Mouse (Mus musculus): ENCODE measurements around the gene Cubn.
A peak's percentile ranks its signal among the peaks of the same experiment; 100 is the strongest.

Cubn gene

GRCm38 (mm10) chr2:13408333-13408732, 83.3 kb downstream of the Cubn start:
- ATAC-seq (ENCODE audit: low TSS enrichment) = no peak

- ATAC-seq (ENCODE audit: low TSS enrichment) = no peak
These were observed 83.9 kb downstream of the Cubn start for GRCm38 (mm10) chr2:13407698-13408097.

GRCm38 (mm10) chr2:13407272-13407671, 84.3 kb downstream of the Cubn start:
- no peak for ATAC-seq (ENCODE audit: low TSS enrichment)

- no peak for ATAC-seq (ENCODE audit: low TSS enrichment)
These were observed 86.5 kb downstream of the Cubn start for GRCm38 (mm10) chr2:13404986-13405678.

- no peak for ATAC-seq (ENCODE audit: low TSS enrichment)
These were observed 90.8 kb downstream of the Cubn start for GRCm38 (mm10) chr2:13400831-13401230.

- no peak for ATAC-seq (ENCODE audit: low TSS enrichment)
These were observed 92.0 kb downstream of the Cubn start for GRCm38 (mm10) chr2:13399480-13400072.

GRCm38 (mm10) chr2:13398955-13399354, 92.7 kb downstream of the Cubn start:
- peak; percentile 57; the same call in 1 of the 2 replicates for ATAC-seq (ENCODE audit: low TSS enrichment)

- ATAC-seq (ENCODE audit: low TSS enrichment) = no peak
These were observed 93.1 kb downstream of the Cubn start for GRCm38 (mm10) chr2:13398551-13398950.

GRCm38 (mm10) chr2:13396124-13396540, 95.5 kb downstream of the Cubn start:
- ATAC-seq (ENCODE audit: low TSS enrichment) = no peak

- ATAC-seq (ENCODE audit: low TSS enrichment) = no peak
These were observed 100.6 kb downstream of the Cubn start for GRCm38 (mm10) chr2:13391018-13391417.

- ATAC-seq (ENCODE audit: low TSS enrichment) = no peak
These were observed 105.0 kb downstream of the Cubn start for GRCm38 (mm10) chr2:13386631-13387030.

- ATAC-seq (ENCODE audit: low TSS enrichment) = no peak
These were observed 105.9 kb downstream of the Cubn start for GRCm38 (mm10) chr2:13385542-13386345.

- no peak for ATAC-seq (ENCODE audit: low TSS enrichment)
These were observed 106.7 kb downstream of the Cubn start for GRCm38 (mm10) chr2:13384775-13385541.

- ATAC-seq (ENCODE audit: low TSS enrichment) = no peak
These were observed 115.4 kb downstream of the Cubn start for GRCm38 (mm10) chr2:13376166-13376565.

- ATAC-seq (ENCODE audit: low TSS enrichment) = no peak
These were observed 118.3 kb downstream of the Cubn start for GRCm38 (mm10) chr2:13373291-13373690.

- ATAC-seq (ENCODE audit: low TSS enrichment) = no peak
These were observed 118.8 kb downstream of the Cubn start for GRCm38 (mm10) chr2:13372825-13373224.

- ATAC-seq (ENCODE audit: low TSS enrichment) = no peak
These were observed 119.3 kb downstream of the Cubn start for GRCm38 (mm10) chr2:13372256-13372824.

- ATAC-seq (ENCODE audit: low TSS enrichment) = no peak
These were observed 119.8 kb downstream of the Cubn start for GRCm38 (mm10) chr2:13371797-13372170.

- ATAC-seq (ENCODE audit: low TSS enrichment) = no peak
These were observed 120.4 kb downstream of the Cubn start for GRCm38 (mm10) chr2:13371072-13371796.

GRCm38 (mm10) chr2:13370556-13370955, 121.1 kb downstream of the Cubn start:
- no peak for ATAC-seq (ENCODE audit: low TSS enrichment)

GRCm38 (mm10) chr2:13368517-13368916, 123.1 kb downstream of the Cubn start:
- no peak for ATAC-seq (ENCODE audit: low TSS enrichment)
